Mouse (Mus musculus) cerebellum, adult 2 months (tissue): ENCODE measurements around the gene Anapc13. TPM values are rescaled to one million over a fixed set of nuclear protein-coding genes. Genes with fewer than 3 reads are reported as not detected.
A peak's percentile ranks its signal among the peaks of the same experiment; 100 is the strongest.

Experiments used
- DNase-seq, 2 experiments: peaks; one replicate each; pipeline ENCODE4 v3.0.0; 2021
- H3K27ac ChIP-seq: fragments of 200-500 bp; 2 replicates; pipeline ENCODE4 v1.5.1; 2012; ENCODE audit warnings: low read length, control low read depth, inconsistent platforms; ENCODE audit not compliant: insufficient read depth
- H3K27me3 ChIP-seq: fragments of 200-500 bp; 2 replicates; pipeline ENCODE4 v1.6.1; 2012; ENCODE audit warnings: inconsistent platforms, mild to moderate bottlenecking, low read length, moderate library complexity; ENCODE audit not compliant: control insufficient read depth, insufficient read depth
- H3K4me1 ChIP-seq: fragments of 200-500 bp; 2 replicates; pipeline ENCODE4 v1.6.1; 2011; ENCODE audit warnings: low read length; ENCODE audit not compliant: control insufficient read depth, insufficient read depth
- H3K4me3 ChIP-seq: fragments of 200-500 bp; replicated peaks from 2 replicates; pipeline ENCODE3; 2011; ENCODE audit warnings: mild to moderate bottlenecking, low read depth, low read length, control low read depth; ENCODE audit not compliant: insufficient read depth
- CTCF ChIP-seq: fragments of 200-500 bp; IDR thresholded peaks from 2 replicates; pipeline ENCODE4 v1.5.1; 2011; ENCODE audit warnings: low read depth, mild to moderate bottlenecking, control low read depth, low read length, moderate library complexity, borderline replicate concordance; ENCODE audit not compliant: insufficient read depth
- POLR2A ChIP-seq: fragments of 200-500 bp; IDR thresholded peaks from 2 replicates; pipeline ENCODE4 v1.6.1; 2011; ENCODE audit warnings: low read length, control low read depth, borderline replicate concordance; ENCODE audit not compliant: insufficient read depth
- WGBS: fragments of 180-500 bp; shearing (Covaris S2); methylation state at CpG from one replicate; pipeline ENCODE4 v1.1.7; 2018; 5-methylcytosine and 5-hydroxymethylcytosine counted together
- polyA plus RNA-seq: library from polyadenylated mRNA; depleted of rRNA; stranded (reverse); fragments of >200 nt; gene quantifications from 2 replicates; pipeline ENCODE4 v1.2.3, GENCODE M21; 2012

The Anapc13 gene
- polyA plus RNA-seq, 1 experiment, result 194 TPM

GRCm38 (mm10) chr9:102632923-102633537, 6.9 kb downstream of the Anapc13 start:
- Histone ChIP-seq H3K4me3 (no peak overlapping the region), H3K4me1 (no peaks in the 10 kb centered on the region), H3K27ac (no peak overlapping the region), H3K27me3 (no peaks in the 10 kb centered on the region)
- TF ChIP-seq POLR2A (no peak), CTCF (peak; percentile 58; the same call in 1 of the 2 replicates)
- peak; percentile 41 to 63 for DNase-seq
- 32% methylated on average over 1 of the region's 1 CpGs for whole genome bisulfite sequencing

GRCm38 (mm10) chr9:102634453-102634852, 8.4 kb downstream of the Anapc13 start:
- no peaks in the 10 kb centered on the region for H3K27me3 ChIP-seq
- H3K4me1 ChIP-seq, result no peaks in the 10 kb centered on the region
- no peak overlapping the region for H3K4me3 ChIP-seq
- 80% methylated on average over 8 of the region's 8 CpGs for WGBS
- no peak for DNase-seq
- H3K27ac ChIP-seq, result no peak overlapping the region
- TF ChIP-seq POLR2A, result no peak
- TF ChIP-seq CTCF, result no peak

GRCm38 (mm10) chr9:102636553-102636952, 10.5 kb downstream of the Anapc13 start:
- under 1% methylated on average over 4 of the region's 4 CpGs for WGBS
- TF ChIP-seq POLR2A (no peak), CTCF (peak; percentile 60)
- DNase-seq, result peak; percentile 54 to 70

GRCm38 (mm10) chr9:102637115-102637514, 11.0 kb downstream of the Anapc13 start:
- Histone ChIP-seq H3K27me3 (no peaks in the 10 kb centered on the region), H3K27ac (no peak overlapping the region), H3K4me1 (no peaks in the 10 kb centered on the region), H3K4me3 (no peak overlapping the region)
- DNase-seq, result no peak
- WGBS, result 74% methylated on average over 4 of the region's 4 CpGs
- TF ChIP-seq CTCF, result no peak

More at GRCm38 (mm10) chr9:102636553-102636952, 10.5 kb downstream of the Anapc13 start:
- H3K4me1 ChIP-seq, result no peaks in the 10 kb centered on the region
- H3K4me3 ChIP-seq, result no peak overlapping the region
- H3K27me3 ChIP-seq, result no peaks in the 10 kb centered on the region
- H3K27ac ChIP-seq, result no peak overlapping the region

- no peak overlapping the region for H3K4me3 ChIP-seq
- H3K27me3 ChIP-seq, result no peaks in the 10 kb centered on the region; the same call in 1 of the 2 replicates
- no peak overlapping the region for H3K27ac ChIP-seq
- DNase-seq, result no peak
- TF ChIP-seq POLR2A, result no peak
- TF ChIP-seq CTCF, result no peak
- 69% methylated on average over 7 of the region's 7 CpGs for WGBS
- H3K4me1 ChIP-seq, result no peaks in the 10 kb centered on the region
These were observed 12.9 kb downstream of the Anapc13 start for GRCm38 (mm10) chr9:102638963-102639362.

GRCm38 (mm10) chr9:102639510-102639909, 13.4 kb downstream of the Anapc13 start:
- H3K27me3 ChIP-seq, result no peaks in the 10 kb centered on the region; the same call in 1 of the 2 replicates
- 89% methylated on average over 8 of the region's 8 CpGs for WGBS
- no peaks in the 10 kb centered on the region for H3K4me1 ChIP-seq
- no peak for TF ChIP-seq POLR2A
- TF ChIP-seq CTCF, result no peak
- no peak overlapping the region for H3K4me3 ChIP-seq
- H3K27ac ChIP-seq, result no peak overlapping the region
- no peak for DNase-seq

GRCm38 (mm10) chr9:102641531-102641930, 15.4 kb downstream of the Anapc13 start:
- H3K27ac ChIP-seq, result no peak overlapping the region
- WGBS, result 68% methylated on average over 6 of the region's 6 CpGs
- no peak for TF ChIP-seq POLR2A
- no peak for TF ChIP-seq CTCF
- no peak for DNase-seq
- H3K4me3 ChIP-seq, result no peak overlapping the region
- H3K4me1 ChIP-seq, result no peaks in the 10 kb centered on the region
- no peaks in the 10 kb centered on the region; the same call in 1 of the 2 replicates for H3K27me3 ChIP-seq

GRCm38 (mm10) chr9:102643071-102643485, 17.0 kb downstream of the Anapc13 start:
- Histone ChIP-seq H3K27me3 (no peaks in the 10 kb centered on the region; the same call in 1 of the 2 replicates), H3K27ac (no peak overlapping the region; the same call in 1 of the 2 replicates), H3K4me3 (no peak overlapping the region), H3K4me1 (no peaks in the 10 kb centered on the region)
- TF ChIP-seq CTCF (no peak), POLR2A (no peak)
- 53% methylated on average over 8 of the region's 8 CpGs for WGBS
- DNase-seq, result no peak
